Mouse (Mus musculus): Measurements from ENCODE around the gene Nrxn2. TPM values are rescaled to one million over a fixed set of nuclear protein-coding genes. Genes with fewer than 3 reads are reported as not detected.

Gene Nrxn2
- polyA plus RNA-seq, 1 experiment from 2014 or later = 1.3 TPM

DNA sequence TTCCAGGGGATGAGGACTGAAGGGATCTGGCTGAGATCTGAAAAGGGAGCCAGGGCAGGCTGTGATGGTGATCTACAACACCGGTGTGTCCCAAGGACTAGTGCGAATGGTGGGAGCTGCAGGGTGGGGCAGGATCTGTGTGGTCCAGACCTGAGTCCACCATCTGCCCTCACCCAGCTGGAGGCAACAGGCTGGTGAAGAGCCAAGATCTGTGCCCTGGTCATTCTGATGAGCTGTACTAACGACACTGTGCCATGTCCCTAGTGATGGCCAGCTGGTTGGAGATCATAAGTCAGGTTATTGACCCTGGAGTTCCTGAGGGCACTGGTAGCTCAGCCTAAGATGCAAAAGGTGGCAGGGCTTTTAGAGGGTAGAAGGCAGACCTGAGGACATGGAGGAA, 108.9 kb downstream of the Nrxn2 start:
- no peak for TF ChIP-seq EP300 (optimal IDR thresholded peaks at IDR 0.05)
- TF ChIP-seq CTCF (IDR thresholded peaks at IDR 0.05; ENCODE audit: low read depth) = no peak
- WGBS = 87% methylated on average over 3 of the region's 3 CpGs
- no peak for ATAC-seq (ENCODE audit: low FRiP score, low TSS enrichment)

DNA sequence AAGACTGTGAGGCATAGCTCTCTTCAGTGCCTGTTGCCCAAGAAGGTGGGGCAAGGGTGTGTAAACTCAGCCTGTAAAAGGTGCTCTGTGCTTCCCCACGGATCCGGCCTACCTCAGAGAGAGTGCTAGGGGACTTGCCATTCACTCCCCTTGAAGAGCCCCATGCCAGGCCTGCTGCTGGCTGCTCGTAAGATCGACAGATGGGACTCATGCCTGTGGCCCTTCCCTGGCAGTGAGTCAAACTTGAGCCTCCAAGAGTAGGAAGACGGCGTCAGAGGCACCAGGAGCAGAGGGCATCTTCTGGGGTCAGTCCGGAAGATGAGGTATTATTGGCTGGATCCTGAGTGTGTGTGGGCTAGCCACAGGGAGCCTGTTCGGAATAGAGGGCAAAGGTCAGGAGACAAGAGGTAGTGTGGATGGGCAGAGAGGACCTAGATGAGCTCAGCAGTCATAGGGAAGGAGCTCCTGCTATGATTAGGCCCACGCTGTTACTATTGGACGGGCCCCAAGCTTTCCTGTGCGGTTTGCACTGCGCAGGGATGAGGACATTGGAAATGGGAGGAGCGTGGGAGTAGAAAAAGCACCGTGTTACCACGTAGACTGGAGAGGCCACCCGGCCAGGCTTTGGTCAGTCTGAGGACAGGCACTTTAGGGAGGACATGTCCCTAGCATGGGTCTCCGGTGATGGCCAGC, 109.5 kb downstream of the Nrxn2 start:
- Histone ChIP-seq H3K9me3 (ENCODE audit: control insufficient read depth, low read length) (no peaks in the 10 kb centered on the region), H3K9ac (ENCODE audit: low read length) (no peak overlapping the region), H3K27me3 (ENCODE audit: control insufficient read depth, insufficient read depth, low read length) (no peaks in the 10 kb centered on the region; the same call in 1 of the 2 replicates), H3K4me3 (ENCODE audit: low read depth, low read length) (no peak overlapping the region), H3K36me3 (ENCODE audit: control insufficient read depth, insufficient read depth, low read length) (no peaks in the 10 kb centered on the region), H3K4me1 (replicated peaks; ENCODE audit: control insufficient read depth, insufficient read depth) (0 out of 2 replicates have a peak, but pooled peaks cover 8% of the 10 kb centered on the region), H3K4me2 (replicated peaks; ENCODE audit: low read depth) (no peak overlapping the region), H3K27ac (replicated peaks) (no peak overlapping the region)
- 82% methylated on average over 17 of the region's 17 CpGs for WGBS
- ATAC-seq (ENCODE audit: low FRiP score, low TSS enrichment) (no peak), DNase-seq (ENCODE audit: low spot score) (no peak)
- TF ChIP-seq EP300 (optimal IDR thresholded peaks at IDR 0.05) (no peak), CTCF (IDR thresholded peaks at IDR 0.05; ENCODE audit: low read depth) (no peak)

More for the DNA sequence above, 108.9 kb downstream of the Nrxn2 start:
- no peaks in the 10 kb centered on the region for H3K36me3 ChIP-seq (ENCODE audit: control insufficient read depth, insufficient read depth, low read length)
- no peaks in the 10 kb centered on the region for H3K27me3 ChIP-seq (ENCODE audit: control insufficient read depth, insufficient read depth, low read length)
- no peaks in the 10 kb centered on the region for H3K9me3 ChIP-seq (ENCODE audit: control insufficient read depth, low read length)
- H3K27ac ChIP-seq (replicated peaks) = no peak overlapping the region
- no peak overlapping the region for H3K9ac ChIP-seq (ENCODE audit: low read length)
- H3K4me3 ChIP-seq (ENCODE audit: low read depth, low read length) = no peak overlapping the region
- DNase-seq (ENCODE audit: low spot score) = no peak
- H3K4me2 ChIP-seq (replicated peaks; ENCODE audit: low read depth) = no peak overlapping the region
- H3K4me1 ChIP-seq (replicated peaks; ENCODE audit: control insufficient read depth, insufficient read depth) = 0 out of 2 replicates have a peak, but pooled peaks cover 8% of the 10 kb centered on the region

DNA sequence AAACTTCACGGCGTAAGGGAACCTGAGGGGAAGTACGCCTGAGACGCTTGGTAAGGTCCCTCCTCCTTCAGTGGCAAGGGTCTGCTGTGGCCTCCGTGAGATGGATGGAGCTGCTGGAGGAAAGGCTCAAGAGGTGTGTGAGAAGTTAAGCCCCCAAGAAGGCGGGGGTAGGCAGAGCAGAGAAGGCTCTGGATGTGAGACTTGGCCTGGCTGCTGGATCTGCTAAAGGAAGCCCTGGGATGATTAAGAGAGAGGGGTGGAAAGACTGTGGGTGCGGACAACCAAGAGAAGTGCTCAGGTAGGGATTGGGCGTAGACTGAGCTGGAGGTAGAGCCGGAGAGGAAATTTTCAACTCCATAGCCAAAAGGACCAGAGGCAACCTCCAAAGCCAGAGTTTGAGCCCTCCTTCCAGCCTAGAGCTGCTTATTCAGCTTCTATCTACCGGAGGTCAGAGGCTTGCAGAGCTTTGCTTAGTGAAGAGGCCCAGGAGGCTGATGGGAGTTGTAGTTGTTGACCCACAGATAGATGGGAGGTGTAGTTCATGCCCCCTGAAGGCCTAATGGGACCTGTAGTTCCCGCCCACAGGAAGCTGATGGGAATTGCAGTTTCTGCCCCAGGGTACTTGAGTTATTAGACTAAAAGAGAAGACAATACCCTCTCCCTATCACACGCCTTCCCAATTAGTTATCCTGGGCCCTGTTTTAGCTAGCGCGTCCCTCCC, 110.9 kb downstream of the Nrxn2 start:
- peak; percentile 39 for DNase-seq (ENCODE audit: low spot score)
- H3K9me3 ChIP-seq (ENCODE audit: control insufficient read depth, low read length) = no peaks in the 10 kb centered on the region
- ATAC-seq (ENCODE audit: low FRiP score, low TSS enrichment) = peak; percentile 57
- H3K36me3 ChIP-seq (ENCODE audit: control insufficient read depth, insufficient read depth, low read length) = no peaks in the 10 kb centered on the region
- no peak overlapping the region for H3K27ac ChIP-seq (replicated peaks)
- H3K4me1 ChIP-seq (replicated peaks; ENCODE audit: control insufficient read depth, insufficient read depth) = 0 out of 2 replicates have a peak, but pooled peaks cover 8% of the 10 kb centered on the region
- no peaks in the 10 kb centered on the region; the same call in 1 of the 2 replicates for H3K27me3 ChIP-seq (ENCODE audit: control insufficient read depth, insufficient read depth, low read length)
- no peak overlapping the region for H3K4me2 ChIP-seq (replicated peaks; ENCODE audit: low read depth)
- no peak overlapping the region for H3K4me3 ChIP-seq (ENCODE audit: low read depth, low read length)
- 75% methylated on average over 14 of the region's 14 CpGs for WGBS
- peak; percentile 25 for TF ChIP-seq CTCF (IDR thresholded peaks at IDR 0.05; ENCODE audit: low read depth)
- TF ChIP-seq EP300 (optimal IDR thresholded peaks at IDR 0.05) = no peak
- H3K9ac ChIP-seq (ENCODE audit: low read length) = no peak overlapping the region

DNA sequence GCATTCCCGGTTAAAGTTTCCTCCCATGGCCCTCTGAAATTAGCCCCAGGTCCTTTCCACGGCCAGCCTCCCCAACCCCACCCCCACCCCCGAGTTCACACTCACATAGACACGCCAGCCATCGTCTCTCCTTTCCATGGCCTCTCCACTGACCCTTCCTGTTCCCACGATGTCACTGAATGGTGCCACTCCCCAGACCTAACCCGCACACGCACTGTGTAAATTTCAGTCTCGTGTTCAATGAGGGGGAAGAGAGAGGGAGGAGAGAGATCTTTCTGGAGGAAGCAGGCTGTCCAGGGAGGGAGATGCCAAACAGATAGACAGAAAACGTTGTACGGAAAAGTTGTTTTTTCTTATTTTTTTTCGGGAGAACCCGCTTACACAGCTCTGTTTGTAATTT, 111.8 kb downstream of the Nrxn2 start:
- Histone ChIP-seq H3K4me3 (ENCODE audit: low read depth, low read length) (no peak overlapping the region), H3K9ac (ENCODE audit: low read length) (no peak overlapping the region), H3K9me3 (ENCODE audit: control insufficient read depth, low read length) (no peaks in the 10 kb centered on the region), H3K36me3 (ENCODE audit: control insufficient read depth, insufficient read depth, low read length) (no peaks in the 10 kb centered on the region), H3K4me2 (replicated peaks; ENCODE audit: low read depth) (no peak overlapping the region), H3K27me3 (ENCODE audit: control insufficient read depth, insufficient read depth, low read length) (no peaks in the 10 kb centered on the region; the same call in 1 of the 2 replicates), H3K4me1 (replicated peaks; ENCODE audit: control insufficient read depth, insufficient read depth) (0 out of 2 replicates have a peak, but pooled peaks cover 8% of the 10 kb centered on the region), H3K27ac (replicated peaks) (no peak overlapping the region)
- 38% methylated on average over 13 of the region's 13 CpGs for WGBS
- TF ChIP-seq CTCF (IDR thresholded peaks at IDR 0.05; ENCODE audit: low read depth) (no peak), EP300 (optimal IDR thresholded peaks at IDR 0.05) (no peak)
- ATAC-seq (ENCODE audit: low FRiP score, low TSS enrichment) (no peak), DNase-seq (ENCODE audit: low spot score) (no peak)

DNA sequence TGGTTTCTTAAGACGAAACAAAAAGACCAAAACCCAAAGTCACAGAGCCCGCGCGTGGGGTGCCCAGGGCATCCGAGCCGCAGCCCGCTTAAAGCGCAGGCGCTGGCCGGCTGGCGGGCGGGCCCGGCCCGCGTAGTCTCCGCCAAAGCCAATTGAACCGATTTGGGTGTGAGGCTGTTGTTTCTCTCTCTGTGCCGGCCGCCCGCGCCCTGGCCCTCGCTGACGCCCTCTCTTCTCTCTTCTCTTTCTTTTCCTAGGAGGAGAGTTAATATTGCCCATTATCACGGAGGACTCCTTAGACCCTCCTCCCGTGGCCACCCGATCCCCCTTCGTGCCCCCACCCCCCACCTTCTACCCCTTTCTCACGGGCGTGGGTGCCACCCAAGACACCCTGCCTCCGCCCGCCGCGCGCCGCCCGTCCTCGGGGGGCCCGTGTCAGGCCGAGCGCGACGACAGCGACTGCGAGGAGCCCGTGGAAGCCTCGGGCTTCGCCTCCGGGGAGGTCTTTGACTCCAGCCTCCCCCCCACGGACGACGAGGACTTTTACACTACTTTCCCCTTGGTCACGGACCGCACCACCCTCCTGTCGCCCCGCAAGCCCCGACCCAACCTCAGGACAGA, 112.6 kb downstream of the Nrxn2 start:
- Histone ChIP-seq H3K27me3 (ENCODE audit: control insufficient read depth, insufficient read depth, low read length) (no peaks in the 10 kb centered on the region; the same call in 1 of the 2 replicates), H3K4me3 (ENCODE audit: low read depth, low read length) (peak overlapping the region; percentile 47), H3K9me3 (ENCODE audit: control insufficient read depth, low read length) (no peaks in the 10 kb centered on the region), H3K36me3 (ENCODE audit: control insufficient read depth, insufficient read depth, low read length) (no peaks in the 10 kb centered on the region), H3K4me2 (replicated peaks; ENCODE audit: low read depth) (peak overlapping the region; percentile 78), H3K9ac (ENCODE audit: low read length) (peak overlapping the region; percentile 45), H3K4me1 (replicated peaks; ENCODE audit: control insufficient read depth, insufficient read depth) (0 out of 2 replicates have a peak, but pooled peaks cover 8% of the 10 kb centered on the region), H3K27ac (replicated peaks) (no peak overlapping the region; the same call in 1 of the 2 replicates)
- DNase-seq (ENCODE audit: low spot score) (peak; percentile 48), ATAC-seq (ENCODE audit: low FRiP score, low TSS enrichment) (no peak)
- WGBS = 1% methylated on average over 55 of the region's 56 CpGs
- no peak for TF ChIP-seq EP300 (optimal IDR thresholded peaks at IDR 0.05)
- no peak for TF ChIP-seq CTCF (IDR thresholded peaks at IDR 0.05; ENCODE audit: low read depth)
